Mouse (Mus musculus) kidney, embryonic 15.5 days (tissue): Measurements from ENCODE around the gene Dnajc28. TPM values are rescaled to one million over a fixed set of nuclear protein-coding genes. Genes with fewer than 3 reads are reported as not detected.

Experiments
- ATAC-seq: fragments of 200-750 bp; cut with Nextera tagmentation; replicated peaks from 2 replicates; pipeline ENCODE4 v1.8.0; 2017; ENCODE audit warnings: moderate TSS enrichment; ENCODE audit not compliant: low FRiP score
- H3K27ac ChIP-seq: fragments of 300-500 bp; sonication (generic); 2 replicates; pipeline ENCODE4 v1.5.1; 2015; ENCODE audit warnings: mild to moderate bottlenecking, inconsistent platforms
- H3K27me3 ChIP-seq: fragments of 300-500 bp; sonication (generic); 2 replicates; pipeline ENCODE4 v1.6.1; 2015; ENCODE audit warnings: inconsistent platforms
- H3K36me3 ChIP-seq: fragments of 300-500 bp; sonication (generic); 2 replicates; pipeline ENCODE4 v1.6.1; 2015; ENCODE audit warnings: inconsistent platforms
- H3K4me1 ChIP-seq: fragments of 300-500 bp; sonication (generic); 2 replicates; pipeline ENCODE4 v1.6.1; 2015; ENCODE audit warnings: inconsistent platforms
- H3K4me2 ChIP-seq: fragments of 300-500 bp; sonication (generic); 2 replicates; pipeline ENCODE4 v1.6.1; 2015; ENCODE audit warnings: moderate library complexity, mild to moderate bottlenecking, inconsistent platforms
- H3K4me3 ChIP-seq: fragments of 300-500 bp; sonication (generic); replicated peaks from 2 replicates; pipeline ENCODE4 v1.5.1; 2015; ENCODE audit warnings: mild to moderate bottlenecking, inconsistent platforms
- H3K9ac ChIP-seq: fragments of 300-500 bp; sonication (generic); 2 replicates; pipeline ENCODE4 v1.6.1; 2015; ENCODE audit warnings: mild to moderate bottlenecking, inconsistent platforms
- H3K9me3 ChIP-seq: fragments of 300-500 bp; sonication (generic); replicated peaks from 2 replicates; pipeline ENCODE4 v1.6.1; 2016; ENCODE audit warnings: inconsistent platforms
- WGBS: fragments of 180-500 bp; shearing (Covaris S2); methylation state at CpG from one replicate; pipeline ENCODE4 v1.1.7; 2015; ENCODE audit warnings: mixed read lengths; 5-methylcytosine and 5-hydroxymethylcytosine counted together
- polyA plus RNA-seq: library from polyadenylated mRNA; unstranded; fragments of >200 nt; fragmentation: Nextera tagmentation; extraction: Ambion mirVana; gene quantifications from 2 replicates; pipeline ENCODE4 v1.2.1, GENCODE M21; 2015

Dnajc28 gene
- polyA plus RNA-seq, 1 experiment from 2014 or later: 3.0 TPM

DNA sequence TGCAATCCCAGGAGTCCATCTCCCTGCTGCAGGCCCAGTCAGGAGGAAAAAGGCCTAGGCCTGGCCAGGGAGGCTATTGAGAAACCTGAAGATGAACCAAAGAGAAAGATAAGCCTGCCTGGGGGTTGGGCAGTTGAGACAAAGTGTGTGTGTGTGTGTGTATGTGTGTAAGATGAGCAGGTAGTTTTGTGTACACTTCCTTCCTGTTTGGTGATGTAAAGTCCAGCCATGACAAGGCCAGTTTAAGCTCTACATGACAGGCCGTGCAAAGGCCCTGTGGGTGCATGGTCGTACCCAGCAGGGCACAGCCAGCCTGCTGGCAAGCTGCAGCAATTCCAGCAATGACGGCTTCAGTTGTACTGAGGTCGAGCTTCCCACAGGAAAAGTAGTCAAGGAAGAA, 10.9 kb upstream of the Dnajc28 start:
- H3K4me3 ChIP-seq: no peak overlapping the region
- H3K36me3 ChIP-seq: peaks cover 96% of the 10 kb centered on the region
- no peaks in the 10 kb centered on the region for H3K9me3 ChIP-seq
- H3K27me3 ChIP-seq: no peaks in the 10 kb centered on the region
- H3K27ac ChIP-seq: no peak overlapping the region
- no peak overlapping the region for H3K4me2 ChIP-seq
- ATAC-seq: no peak
- H3K4me1 ChIP-seq: no peaks in the 10 kb centered on the region
- WGBS: 93% methylated on average over 4 of the region's 4 CpGs
- no peak overlapping the region for H3K9ac ChIP-seq

DNA sequence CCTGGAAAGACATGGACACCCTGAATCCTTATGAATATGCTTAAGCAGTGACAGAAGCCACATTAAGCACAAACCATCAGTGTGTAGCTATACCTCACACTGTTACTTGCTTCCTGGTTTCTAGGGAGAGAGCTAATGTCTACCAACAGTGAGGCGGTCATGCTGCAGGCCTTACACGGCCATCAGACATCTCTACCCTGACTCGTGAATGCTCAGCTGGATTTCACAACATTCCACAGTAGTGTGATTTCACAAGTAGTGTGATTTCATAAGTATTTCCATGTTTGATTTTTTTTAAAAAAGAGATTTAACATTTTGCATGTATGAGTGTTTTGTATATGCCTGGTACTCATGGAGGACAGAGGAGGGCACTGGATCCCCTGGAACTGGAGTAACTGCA, 9.8 kb upstream of the Dnajc28 start:
- no peaks in the 10 kb centered on the region for H3K9me3 ChIP-seq
- no peak overlapping the region for H3K4me3 ChIP-seq
- no peak overlapping the region for H3K4me2 ChIP-seq
- ATAC-seq: no peak
- no peak overlapping the region for H3K27ac ChIP-seq
- WGBS: 89% methylated on average over 3 of the region's 3 CpGs
- no peaks in the 10 kb centered on the region for H3K27me3 ChIP-seq
- H3K36me3 ChIP-seq: peaks cover 96% of the 10 kb centered on the region
- no peak overlapping the region for H3K9ac ChIP-seq
- no peaks in the 10 kb centered on the region for H3K4me1 ChIP-seq

DNA sequence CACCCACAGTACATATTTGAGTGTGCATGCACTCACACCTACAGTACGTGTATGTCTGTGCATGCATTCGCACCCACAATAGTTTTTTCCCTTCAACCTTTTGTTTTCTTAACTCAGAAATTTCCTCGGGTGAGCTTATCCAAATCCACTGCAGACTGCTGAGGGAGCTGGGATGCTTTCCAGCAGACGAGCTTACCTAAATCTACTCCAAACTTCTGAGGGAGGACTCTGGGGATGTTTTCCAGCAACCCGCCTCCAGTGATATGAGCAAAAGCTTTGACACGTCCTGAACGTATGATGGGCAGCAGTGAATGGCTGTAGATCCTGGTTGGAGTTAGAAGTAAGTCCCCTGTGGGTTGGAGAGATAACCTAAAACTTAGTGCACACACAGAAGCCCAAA, 9.0 kb upstream of the Dnajc28 start:
- 89% methylated on average over 7 of the region's 7 CpGs for WGBS
- H3K4me1 ChIP-seq: no peaks in the 10 kb centered on the region
- no peak overlapping the region for H3K4me3 ChIP-seq
- H3K27me3 ChIP-seq: no peaks in the 10 kb centered on the region
- no peak overlapping the region for H3K4me2 ChIP-seq
- no peak overlapping the region for H3K9ac ChIP-seq
- no peak overlapping the region for H3K27ac ChIP-seq
- H3K36me3 ChIP-seq: peaks cover 97% of the 10 kb centered on the region
- H3K9me3 ChIP-seq: no peaks in the 10 kb centered on the region
- no peak for ATAC-seq

DNA sequence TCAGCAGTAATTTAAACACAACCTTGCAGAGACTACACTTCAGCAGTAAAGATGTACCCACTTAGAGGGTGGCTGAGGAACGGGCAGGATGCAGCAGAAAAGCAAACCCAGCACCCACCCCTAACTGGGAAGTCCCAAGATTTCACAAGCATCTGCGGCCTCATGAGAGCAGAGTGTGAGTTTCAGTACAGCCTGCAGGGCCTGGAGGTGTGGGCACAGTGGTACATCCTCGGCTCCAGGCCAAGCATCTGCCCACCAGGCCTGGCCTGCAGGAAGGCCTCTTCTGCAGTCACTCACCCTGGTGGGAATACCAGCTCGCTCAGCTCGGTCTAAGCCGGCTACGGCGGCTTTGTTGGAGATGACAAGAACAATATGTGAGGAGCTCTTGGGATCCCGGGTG, 4.2 kb upstream of the Dnajc28 start:
- Histone ChIP-seq H3K27ac (no peak overlapping the region), H3K9me3 (no peaks in the 10 kb centered on the region), H3K4me3 (no peak overlapping the region), H3K36me3 (peaks cover 81% of the 10 kb centered on the region), H3K4me1 (no peaks in the 10 kb centered on the region), H3K9ac (no peak overlapping the region), H3K4me2 (no peak overlapping the region), H3K27me3 (no peaks in the 10 kb centered on the region)
- ATAC-seq: no peak
- 93% methylated on average over 9 of the region's 9 CpGs for WGBS

DNA sequence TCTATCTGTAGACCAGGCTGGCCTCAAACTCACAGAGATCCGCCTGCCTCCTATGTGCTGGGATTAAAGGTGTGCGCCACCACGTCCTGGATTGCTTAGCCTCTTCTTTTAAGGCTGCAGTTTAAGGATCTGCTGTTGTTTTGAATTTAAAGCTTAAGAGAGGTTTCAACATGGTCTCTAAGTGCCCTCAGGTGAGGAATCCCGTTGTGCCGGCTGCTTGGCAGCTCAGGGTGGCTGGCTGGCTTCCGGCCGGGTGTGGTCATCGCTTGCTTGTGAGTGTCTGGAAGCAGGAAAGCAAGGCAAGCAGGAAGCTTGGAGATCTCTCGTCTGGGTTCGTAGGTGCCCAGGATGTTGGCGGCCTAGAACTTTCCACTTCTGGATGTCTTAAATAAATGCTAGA, 2.2 kb upstream of the Dnajc28 start:
- Histone ChIP-seq H3K27ac (no peak overlapping the region), H3K4me1 (no peaks in the 10 kb centered on the region), H3K9me3 (no peaks in the 10 kb centered on the region), H3K36me3 (peaks cover 61% of the 10 kb centered on the region), H3K9ac (no peak overlapping the region), H3K27me3 (no peaks in the 10 kb centered on the region), H3K4me2 (no peak overlapping the region), H3K4me3 (no peak overlapping the region)
- ATAC-seq: no peak
- 91% methylated on average over 11 of the region's 11 CpGs for WGBS

DNA sequence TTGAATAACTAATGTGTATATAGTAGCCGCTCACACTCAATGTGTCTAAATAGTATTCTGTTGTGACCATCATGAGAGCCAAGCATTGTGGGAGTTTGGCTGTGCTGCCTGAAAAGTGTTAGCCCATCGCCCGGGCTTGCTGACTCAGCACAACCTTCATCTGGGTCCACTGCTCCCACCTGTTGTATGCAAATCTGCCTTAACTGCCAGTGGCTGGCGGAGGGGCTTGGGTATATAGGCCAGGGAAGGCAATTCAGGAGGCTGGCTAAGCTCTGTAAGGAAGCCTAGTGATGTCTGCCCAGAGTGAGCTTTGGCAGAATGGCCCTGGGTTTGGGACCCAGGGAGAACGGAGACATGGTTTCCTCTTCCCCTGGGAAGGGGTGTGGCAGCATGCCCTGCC, 1.4 kb upstream of the Dnajc28 start:
- H3K36me3 ChIP-seq: peaks cover 53% of the 10 kb centered on the region
- no peaks in the 10 kb centered on the region for H3K9me3 ChIP-seq
- no peak overlapping the region for H3K9ac ChIP-seq
- H3K27ac ChIP-seq: no peak overlapping the region
- H3K4me3 ChIP-seq: no peak overlapping the region
- 83% methylated on average over 5 of the region's 5 CpGs for WGBS
- no peak for ATAC-seq
- no peak overlapping the region for H3K4me2 ChIP-seq
- no peaks in the 10 kb centered on the region for H3K4me1 ChIP-seq
- H3K27me3 ChIP-seq: no peaks in the 10 kb centered on the region

DNA sequence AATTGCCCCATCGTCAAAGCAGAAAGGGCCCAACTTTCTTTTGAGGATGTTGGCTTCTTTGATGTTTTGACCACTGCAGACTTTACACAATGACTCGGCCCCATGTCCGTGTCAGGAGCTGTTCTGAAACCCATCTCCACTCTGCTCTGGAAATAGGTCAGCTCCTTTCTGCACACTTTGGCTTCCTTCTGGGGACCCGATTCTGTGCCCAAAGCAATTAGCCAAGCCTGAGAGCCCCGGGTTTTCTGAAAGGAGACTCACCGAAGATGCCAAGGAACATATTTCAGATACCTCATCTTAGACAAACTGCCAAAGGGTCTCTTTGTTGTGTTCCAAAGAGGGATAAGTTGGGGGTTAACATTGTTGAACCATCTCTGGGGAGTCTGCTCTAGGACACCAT, 4.3 kb downstream of the Dnajc28 start:
- Histone ChIP-seq H3K27me3 (no peaks in the 10 kb centered on the region), H3K9ac (no peak overlapping the region), H3K4me1 (no peaks in the 10 kb centered on the region), H3K36me3 (no peaks in the 10 kb centered on the region), H3K27ac (no peak overlapping the region), H3K4me3 (no peak overlapping the region), H3K9me3 (no peaks in the 10 kb centered on the region), H3K4me2 (no peak overlapping the region)
- no peak for ATAC-seq
- 75% methylated on average over 6 of the region's 6 CpGs for WGBS

DNA sequence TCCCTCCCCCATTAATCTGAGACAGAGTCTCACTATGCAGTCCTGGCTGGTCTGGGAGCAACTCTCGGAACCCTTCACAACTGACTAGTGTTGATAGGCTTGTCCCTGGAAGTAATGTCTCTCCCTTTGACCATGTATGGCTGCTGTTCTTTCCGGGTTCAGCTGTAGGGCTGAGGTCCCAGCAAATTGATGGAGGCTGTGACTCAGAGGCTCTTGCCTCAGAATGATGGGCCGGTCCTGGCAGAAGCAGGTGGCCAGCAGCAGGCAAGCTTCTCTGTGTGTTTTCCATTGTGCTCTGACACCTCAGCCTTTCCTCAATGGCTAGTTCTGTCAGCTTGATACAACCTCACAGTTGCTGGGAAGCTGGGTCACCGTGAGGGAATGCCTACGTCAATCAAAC, 6.3 kb downstream of the Dnajc28 start:
- Histone ChIP-seq H3K4me2 (no peak overlapping the region), H3K9ac (no peak overlapping the region), H3K36me3 (no peaks in the 10 kb centered on the region), H3K4me1 (no peaks in the 10 kb centered on the region), H3K27me3 (no peaks in the 10 kb centered on the region), H3K4me3 (no peak overlapping the region), H3K9me3 (no peaks in the 10 kb centered on the region), H3K27ac (no peak overlapping the region)
- no peak for ATAC-seq
- WGBS: 60% methylated on average over 5 of the region's 5 CpGs

DNA sequence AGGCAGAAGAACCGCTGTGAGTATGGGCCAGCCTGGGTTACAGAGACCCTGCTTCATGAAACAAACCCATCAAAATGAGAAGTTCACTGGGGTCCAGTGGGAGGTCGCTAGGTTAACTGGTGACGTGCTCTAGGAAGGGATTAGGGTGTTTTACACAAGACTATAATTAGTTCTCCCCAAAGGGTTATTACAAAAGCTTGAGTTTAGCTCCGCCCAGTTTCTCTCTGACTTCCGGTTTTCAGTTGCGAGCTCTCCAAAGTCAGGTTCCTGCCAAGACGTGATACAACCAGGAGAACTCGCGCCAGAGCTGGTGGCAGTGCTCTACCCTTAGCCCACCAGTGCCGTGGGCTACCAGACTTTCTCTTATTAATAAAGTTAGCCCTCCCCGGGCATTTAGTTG, 7.6 kb downstream of the Dnajc28 start:
- no peak overlapping the region for H3K27ac ChIP-seq
- H3K9ac ChIP-seq: no peak overlapping the region
- H3K4me3 ChIP-seq: no peak overlapping the region
- H3K4me2 ChIP-seq: no peak overlapping the region
- H3K36me3 ChIP-seq: no peaks in the 10 kb centered on the region
- 79% methylated on average over 11 of the region's 11 CpGs for WGBS
- no peak for ATAC-seq
- H3K27me3 ChIP-seq: no peaks in the 10 kb centered on the region
- H3K9me3 ChIP-seq: no peaks in the 10 kb centered on the region
- no peaks in the 10 kb centered on the region for H3K4me1 ChIP-seq

DNA sequence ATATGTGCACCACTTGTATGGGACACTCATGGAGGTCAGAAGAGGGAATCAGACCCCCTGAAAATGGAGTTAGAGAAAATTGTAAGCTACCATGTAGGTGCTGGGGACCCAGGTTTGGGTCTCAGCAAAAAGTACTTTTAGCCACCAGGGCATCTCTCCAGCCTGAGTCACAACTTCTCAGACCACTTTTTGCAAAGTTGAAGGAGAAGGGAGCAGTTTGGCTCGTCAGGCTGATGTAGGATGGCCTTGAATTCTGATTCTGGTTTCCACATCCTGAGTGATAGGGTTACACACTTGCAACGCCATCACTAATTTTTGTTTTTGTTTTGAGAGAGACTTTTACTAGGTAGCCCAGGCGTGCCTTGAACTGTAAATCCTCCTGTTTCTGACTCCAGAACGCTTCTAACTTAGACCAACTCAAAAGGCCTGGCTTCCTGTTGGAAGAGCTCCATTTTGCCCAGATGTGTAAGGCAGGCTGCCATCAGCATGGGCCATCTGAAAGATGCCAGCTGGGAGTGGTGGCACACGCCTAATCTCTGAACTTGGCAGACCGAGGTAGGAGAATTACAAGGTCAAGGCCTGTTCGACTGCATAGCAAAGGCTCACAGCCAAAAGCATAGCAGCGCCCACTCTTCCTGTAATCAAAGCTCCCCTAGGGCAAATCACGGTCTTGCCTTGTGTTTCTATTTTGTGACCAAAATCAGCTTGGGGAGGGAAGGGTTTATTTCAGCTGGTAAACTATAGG, 9.2 kb downstream of the Dnajc28 start:
- Histone ChIP-seq H3K36me3 (no peaks in the 10 kb centered on the region), H3K4me2 (no peak overlapping the region), H3K4me3 (no peak overlapping the region), H3K27me3 (no peaks in the 10 kb centered on the region), H3K9me3 (no peaks in the 10 kb centered on the region), H3K9ac (no peak overlapping the region), H3K27ac (no peak overlapping the region; the same call in 1 of the 2 replicates), H3K4me1 (no peaks in the 10 kb centered on the region)
- no peak for ATAC-seq
- 50% methylated on average over 9 of the region's 9 CpGs for WGBS

DNA sequence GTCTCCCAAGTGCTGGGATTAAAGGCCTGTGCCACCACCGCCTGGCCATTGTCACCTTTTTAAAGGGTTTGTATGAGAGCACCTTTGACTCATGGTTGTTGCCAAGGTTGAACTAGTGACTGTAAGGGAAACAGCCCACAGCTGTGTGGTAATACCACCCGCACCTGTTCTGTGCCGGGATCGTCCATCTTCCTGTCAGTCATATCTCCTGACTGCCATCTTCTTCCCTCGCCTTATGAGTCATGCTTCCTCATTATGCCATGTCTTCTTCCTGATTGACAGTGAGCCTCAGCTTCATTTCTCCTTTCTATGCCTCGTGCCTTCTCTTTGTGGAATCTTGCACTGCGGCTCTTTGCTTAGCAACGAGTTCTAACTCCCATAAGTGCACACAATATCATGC, 11.9 kb downstream of the Dnajc28 start:
- Histone ChIP-seq H3K36me3 (no peaks in the 10 kb centered on the region), H3K4me2 (no peak overlapping the region), H3K4me1 (no peaks in the 10 kb centered on the region), H3K9ac (no peak overlapping the region), H3K9me3 (no peaks in the 10 kb centered on the region), H3K27me3 (no peaks in the 10 kb centered on the region), H3K4me3 (no peak overlapping the region), H3K27ac (no peak overlapping the region)
- no peak for ATAC-seq
- 94% methylated on average over 8 of the region's 8 CpGs for WGBS

DNA sequence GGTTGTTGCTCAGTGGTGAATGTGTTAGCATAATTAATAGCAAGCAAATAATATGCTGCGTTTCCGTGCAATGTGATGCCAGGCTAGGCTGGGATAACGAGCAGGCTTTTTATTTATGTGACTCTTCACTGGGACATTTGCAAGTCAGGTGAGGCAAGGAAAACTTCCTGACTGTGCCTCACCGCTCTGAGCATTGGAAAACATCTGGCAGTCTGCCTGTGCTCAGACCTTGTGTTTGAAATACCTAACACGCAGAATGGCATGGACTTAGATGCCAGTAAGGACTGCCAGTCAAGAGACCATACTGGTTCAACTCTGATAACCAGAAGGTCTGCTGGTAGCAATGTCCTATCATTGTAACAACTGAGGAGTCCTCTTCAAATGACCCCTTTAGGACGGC, 13.7 kb downstream of the Dnajc28 start:
- no peak overlapping the region for H3K27ac ChIP-seq
- no peak for ATAC-seq
- H3K4me1 ChIP-seq: no peaks in the 10 kb centered on the region
- H3K9me3 ChIP-seq: no peaks in the 10 kb centered on the region
- no peak overlapping the region for H3K4me3 ChIP-seq
- no peaks in the 10 kb centered on the region for H3K36me3 ChIP-seq
- WGBS: 69% methylated on average over 6 of the region's 6 CpGs
- H3K27me3 ChIP-seq: peaks cover 10% of the 10 kb centered on the region; the same call in 1 of the 2 replicates
- no peak overlapping the region for H3K4me2 ChIP-seq
- no peak overlapping the region for H3K9ac ChIP-seq

DNA sequence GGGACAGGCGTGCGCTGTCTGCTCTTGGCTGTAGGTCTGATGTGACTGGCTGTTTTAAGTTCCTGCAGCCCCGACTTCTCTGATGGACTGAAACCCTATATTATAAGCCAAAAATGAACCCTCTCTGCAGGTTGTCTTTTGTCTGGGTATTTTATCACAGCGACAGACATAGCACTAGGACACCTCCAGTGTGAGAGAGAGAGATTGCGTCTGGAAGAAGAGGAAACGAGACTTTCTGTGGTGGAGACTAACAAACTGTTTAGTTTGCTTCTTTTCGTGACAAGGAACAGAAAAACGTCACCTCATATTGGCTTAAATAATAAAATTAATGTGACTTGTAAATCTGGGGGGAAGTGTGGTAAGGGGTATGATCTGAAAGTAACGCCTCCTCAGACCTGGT, 17.1 kb downstream of the Dnajc28 start:
- no peak overlapping the region for H3K27ac ChIP-seq
- no peaks in the 10 kb centered on the region for H3K36me3 ChIP-seq
- no peak overlapping the region for H3K4me3 ChIP-seq
- no peaks in the 10 kb centered on the region for H3K9me3 ChIP-seq
- H3K4me2 ChIP-seq: no peak overlapping the region
- no peak overlapping the region for H3K9ac ChIP-seq
- 39% methylated on average over 9 of the region's 9 CpGs for WGBS
- peaks cover 8% of the 10 kb centered on the region for H3K4me1 ChIP-seq
- peaks cover 24% of the 10 kb centered on the region for H3K27me3 ChIP-seq
- no peak for ATAC-seq
